Mouse (Mus musculus): ENCODE measurements around the gene Tor1aip1. TPM values are rescaled to one million over a fixed set of nuclear protein-coding genes. Genes with fewer than 3 reads are reported as not detected.
"Not testable (repeated sequence)": the region's sequence is repeated elsewhere in the genome, so short reads cannot be mapped to it uniquely, and the experiment has no call there.

Gene Tor1aip1
- polyA plus RNA-seq, 1 experiment, result 268 TPM

DNA sequence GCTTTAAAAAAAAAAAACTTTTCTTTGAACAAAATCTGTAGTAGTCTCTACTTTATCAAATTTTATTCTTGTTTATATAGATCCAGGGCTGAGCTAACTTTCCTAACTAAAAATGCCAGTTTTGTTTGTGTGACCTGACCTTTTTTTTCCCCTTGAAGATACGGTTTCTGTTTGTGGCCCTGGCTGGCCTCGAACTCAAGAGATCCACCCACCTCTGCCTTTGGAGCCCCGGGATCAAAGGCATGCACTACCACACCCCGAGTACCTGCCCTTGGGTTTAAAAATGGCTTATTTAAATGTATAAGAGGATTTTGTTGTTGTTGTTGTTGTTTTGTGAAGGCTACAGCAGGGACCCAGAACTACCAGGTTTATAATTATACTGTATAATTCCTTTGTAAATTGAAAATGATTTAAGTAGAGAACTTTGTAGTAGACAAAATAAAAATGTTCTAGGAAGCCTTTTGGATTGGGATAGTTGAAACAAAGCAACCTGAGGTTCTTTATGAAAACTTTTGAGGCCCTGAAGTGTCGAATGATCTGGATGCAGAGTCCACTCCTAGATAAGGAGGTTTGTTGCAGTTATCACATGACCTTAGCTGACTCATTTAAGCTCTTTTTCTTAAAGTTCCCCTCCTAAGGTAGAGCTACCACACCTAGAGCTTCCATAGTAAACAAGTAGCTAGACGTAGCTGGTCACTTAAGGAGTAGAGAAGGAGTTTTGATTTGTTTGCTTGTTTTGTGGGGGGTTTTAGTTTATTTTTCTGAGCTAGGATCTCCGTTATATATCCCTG, 5.4 kb upstream of the Tor1aip1 start:
- TF ChIP-seq CTCF (IDR thresholded peaks at IDR 0.05; ENCODE audit: control insufficient read depth, insufficient read depth, insufficient replicate concordance, low read depth, low read length) (no peak), POLR2A (IDR thresholded peaks at IDR 0.05; ENCODE audit: control insufficient read depth, low read depth, low read length) (no peak)
- peak overlapping the region; percentile 84 for H3K4me3 ChIP-seq (ENCODE audit: control insufficient read depth, low read depth, low read length)
- no peak overlapping the region for H3K27ac ChIP-seq (ENCODE audit: control insufficient read depth, insufficient read depth, low read depth, low read length)
- no peaks in the 10 kb centered on the region for H3K36me3 ChIP-seq (ENCODE audit: control insufficient read depth, insufficient read depth, low read length)
- H3K27me3 ChIP-seq (ENCODE audit: control insufficient read depth, insufficient read depth, low read length), result no peaks in the 10 kb centered on the region
- peaks cover 2% of the 10 kb centered on the region; the same call in 1 of the 2 replicates for H3K4me1 ChIP-seq (ENCODE audit: control insufficient read depth, insufficient read depth, low read length)

GRCm38 (mm10) chr1:156040731-156041401, 4.6 kb upstream of the Tor1aip1 start:
- Histone ChIP-seq H3K4me3 (ENCODE audit: control insufficient read depth, low read depth, low read length) (peak overlapping the region; percentile 64), H3K27ac (ENCODE audit: control insufficient read depth, insufficient read depth, low read depth, low read length) (peak overlapping the region; percentile 19), H3K36me3 (ENCODE audit: control insufficient read depth, insufficient read depth, low read length) (no peaks in the 10 kb centered on the region), H3K4me1 (ENCODE audit: control insufficient read depth, insufficient read depth, low read length) (peaks cover 2% of the 10 kb centered on the region; the same call in 1 of the 2 replicates), H3K27me3 (ENCODE audit: control insufficient read depth, insufficient read depth, low read length) (no peaks in the 10 kb centered on the region)
- TF ChIP-seq POLR2A (IDR thresholded peaks at IDR 0.05; ENCODE audit: control insufficient read depth, low read depth, low read length), result peak; percentile 99
- TF ChIP-seq CTCF (IDR thresholded peaks at IDR 0.05; ENCODE audit: control insufficient read depth, insufficient read depth, insufficient replicate concordance, low read depth, low read length), result no peak

DNA sequence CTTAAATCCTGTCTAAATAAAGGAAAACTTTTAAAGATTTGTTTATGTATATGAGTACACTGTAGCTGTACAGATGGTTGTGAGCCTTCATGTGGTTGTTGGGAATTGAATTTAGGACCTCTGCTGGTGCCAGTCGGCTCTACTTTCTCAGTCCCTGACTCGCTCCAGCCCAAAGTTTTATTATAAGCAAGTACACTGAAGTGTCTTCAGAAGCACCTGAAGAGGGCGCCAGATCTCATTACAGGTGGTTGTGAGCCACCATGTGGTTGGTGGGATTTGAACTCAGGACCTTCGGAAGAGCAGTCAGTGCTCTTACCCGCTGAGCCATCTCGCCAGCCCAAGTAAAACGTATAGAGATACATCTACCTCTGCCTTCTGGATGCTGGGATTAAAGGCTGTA, 3.7 kb upstream of the Tor1aip1 start:
- not testable (repeated sequence) for H3K27me3 ChIP-seq (ENCODE audit: control insufficient read depth, insufficient read depth, low read length); H3K36me3 ChIP-seq (ENCODE audit: control insufficient read depth, insufficient read depth, low read length); H3K4me1 ChIP-seq (ENCODE audit: control insufficient read depth, insufficient read depth, low read length); H3K27ac ChIP-seq (ENCODE audit: control insufficient read depth, insufficient read depth, low read depth, low read length)
- H3K4me3 ChIP-seq (ENCODE audit: control insufficient read depth, low read depth, low read length), result peak overlapping the region; percentile 64

DNA sequence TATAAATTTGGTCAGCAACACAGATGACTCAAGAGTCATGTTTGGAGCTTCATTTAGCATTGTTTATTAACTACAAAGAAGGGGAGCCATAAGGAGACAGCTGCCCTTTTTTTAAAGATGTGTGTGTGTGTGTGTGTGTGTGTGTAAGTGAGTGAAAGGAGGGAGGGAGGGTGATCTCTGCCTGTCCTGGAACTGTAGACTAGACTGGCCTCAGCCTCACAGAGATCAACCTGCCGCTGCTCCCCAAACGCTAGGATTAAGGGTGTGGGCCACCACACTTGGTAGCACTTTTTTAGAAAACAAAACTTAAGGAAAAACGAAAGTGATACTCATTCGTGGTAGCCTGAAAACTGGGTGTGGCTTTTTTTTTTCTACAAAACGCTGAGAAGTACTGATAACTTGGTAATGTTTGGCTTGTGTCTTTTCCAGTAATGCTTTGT, 884 bp upstream of the Tor1aip1 start:
- peak overlapping the region; percentile 90 for H3K4me3 ChIP-seq (ENCODE audit: control insufficient read depth, low read depth, low read length)
- no peaks in the 10 kb centered on the region for H3K27me3 ChIP-seq (ENCODE audit: control insufficient read depth, insufficient read depth, low read length)
- H3K36me3 ChIP-seq (ENCODE audit: control insufficient read depth, insufficient read depth, low read length), result no peaks in the 10 kb centered on the region; the same call in none of the 2 replicates
- peak overlapping the region; percentile 87 for H3K27ac ChIP-seq (ENCODE audit: control insufficient read depth, insufficient read depth, low read depth, low read length)
- TF ChIP-seq CTCF (IDR thresholded peaks at IDR 0.05; ENCODE audit: control insufficient read depth, insufficient read depth, insufficient replicate concordance, low read depth, low read length) (no peak), POLR2A (IDR thresholded peaks at IDR 0.05; ENCODE audit: control insufficient read depth, low read depth, low read length) (no peak; the same call in 1 of the 2 replicates)
- peaks cover 2% of the 10 kb centered on the region; the same call in 1 of the 2 replicates for H3K4me1 ChIP-seq (ENCODE audit: control insufficient read depth, insufficient read depth, low read length)

GRCm38 (mm10) chr1:156035269-156035929, 881 bp downstream of the Tor1aip1 start, which contains the start of gene Tor1aip2:
Gene Tor1aip2, plus strand, starts transcription at chr1:156035403.
- Histone ChIP-seq H3K36me3 (ENCODE audit: control insufficient read depth, insufficient read depth, low read length) (no peaks in the 10 kb centered on the region; the same call in none of the 2 replicates), H3K4me3 (ENCODE audit: control insufficient read depth, low read depth, low read length) (peak within 1 kb of the TSS; percentile 90), H3K27me3 (ENCODE audit: control insufficient read depth, insufficient read depth, low read length) (no peaks in the 10 kb centered on the region), H3K27ac (ENCODE audit: control insufficient read depth, insufficient read depth, low read depth, low read length) (peak within 1 kb of the TSS; percentile 96), H3K4me1 (ENCODE audit: control insufficient read depth, insufficient read depth, low read length) (no peaks in the 10 kb centered on the region)
- TF ChIP-seq POLR2A (IDR thresholded peaks at IDR 0.05; ENCODE audit: control insufficient read depth, low read depth, low read length), result peak; percentile 59; the same call in 1 of the 2 replicates
- no peak for TF ChIP-seq CTCF (IDR thresholded peaks at IDR 0.05; ENCODE audit: control insufficient read depth, insufficient read depth, insufficient replicate concordance, low read depth, low read length)

DNA sequence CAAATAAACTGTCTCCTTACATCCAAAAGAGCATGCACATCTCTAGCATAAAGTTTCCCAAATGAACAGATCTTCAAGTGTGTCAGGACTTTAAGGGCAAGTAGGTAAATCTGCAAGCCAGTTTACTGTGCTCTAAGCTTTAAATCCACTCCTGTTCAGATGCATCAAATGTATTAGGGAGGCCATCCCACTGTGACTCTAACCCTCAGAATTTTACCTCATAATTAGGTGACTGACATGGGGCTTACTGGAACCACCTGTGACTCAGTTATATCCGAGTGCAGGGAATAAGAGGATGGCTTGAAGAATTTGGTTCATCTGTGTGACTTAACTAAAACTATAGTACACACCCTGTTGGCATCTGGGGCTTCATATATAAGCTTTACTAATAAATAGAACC, 1.6 kb downstream of the Tor1aip1 start:
- H3K4me1 ChIP-seq (ENCODE audit: control insufficient read depth, insufficient read depth, low read length), result no peaks in the 10 kb centered on the region
- no peaks in the 10 kb centered on the region; the same call in none of the 2 replicates for H3K36me3 ChIP-seq (ENCODE audit: control insufficient read depth, insufficient read depth, low read length)
- H3K4me3 ChIP-seq (ENCODE audit: control insufficient read depth, low read depth, low read length), result peak overlapping the region; percentile 90; the same call in 1 of the 2 replicates
- peak overlapping the region; percentile 70 for H3K27ac ChIP-seq (ENCODE audit: control insufficient read depth, insufficient read depth, low read depth, low read length)
- TF ChIP-seq CTCF (IDR thresholded peaks at IDR 0.05; ENCODE audit: control insufficient read depth, insufficient read depth, insufficient replicate concordance, low read depth, low read length), result no peak
- no peak for TF ChIP-seq POLR2A (IDR thresholded peaks at IDR 0.05; ENCODE audit: control insufficient read depth, low read depth, low read length)
- H3K27me3 ChIP-seq (ENCODE audit: control insufficient read depth, insufficient read depth, low read length), result no peaks in the 10 kb centered on the region

DNA sequence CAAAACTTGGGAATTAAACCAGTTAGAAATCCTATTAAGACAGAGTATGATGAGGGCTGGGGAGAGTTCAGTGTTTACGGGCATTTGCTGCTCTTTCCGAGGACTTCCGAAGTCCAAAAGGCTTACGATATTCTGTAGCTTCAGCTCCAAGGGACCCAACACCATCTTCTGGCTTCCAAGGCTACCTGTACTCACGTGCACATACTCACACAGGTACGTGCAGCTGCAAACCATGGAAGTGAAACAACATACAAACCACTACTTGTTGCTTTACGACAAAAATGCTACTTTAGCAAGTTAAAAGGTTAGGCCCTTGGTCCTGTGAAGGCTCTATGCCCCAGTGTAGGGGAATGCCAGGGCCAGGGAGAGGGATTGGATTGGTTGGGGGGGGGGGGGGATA, 2.4 kb downstream of the Tor1aip1 start:
- TF ChIP-seq POLR2A (IDR thresholded peaks at IDR 0.05; ENCODE audit: control insufficient read depth, low read depth, low read length) (no peak), CTCF (IDR thresholded peaks at IDR 0.05; ENCODE audit: control insufficient read depth, insufficient read depth, insufficient replicate concordance, low read depth, low read length) (no peak)
- H3K4me1 ChIP-seq (ENCODE audit: control insufficient read depth, insufficient read depth, low read length), result no peaks in the 10 kb centered on the region

More for the DNA sequence above, 2.4 kb downstream of the Tor1aip1 start:
- Histone ChIP-seq H3K27me3 (ENCODE audit: control insufficient read depth, insufficient read depth, low read length) (no peaks in the 10 kb centered on the region), H3K4me3 (ENCODE audit: control insufficient read depth, low read depth, low read length) (peak overlapping the region; percentile 74), H3K36me3 (ENCODE audit: control insufficient read depth, insufficient read depth, low read length) (no peaks in the 10 kb centered on the region; the same call in none of the 2 replicates), H3K27ac (ENCODE audit: control insufficient read depth, insufficient read depth, low read depth, low read length) (no peak overlapping the region; the same call in 1 of the 2 replicates)
